Mouse (Mus musculus) heart, adult 2 months (tissue): Measurements from ENCODE around the gene Usp4. TPM values are rescaled to one million over a fixed set of nuclear protein-coding genes. Genes with fewer than 3 reads are reported as not detected.

ENCODE experiments used
- DNase-seq, 2 experiments: peaks; one replicate each; pipeline ENCODE4 v3.0.0; 2021
- H3K27ac ChIP-seq: fragments of 200-600 bp; 2 replicates; pipeline ENCODE4 v1.8.1; 2022
- H3K27me3 ChIP-seq: fragments of 200-500 bp; 2 replicates; pipeline ENCODE4 v1.6.1; 2012; ENCODE audit warnings: mild to moderate bottlenecking, low read length, inconsistent platforms, mixed read lengths; ENCODE audit not compliant: control insufficient read depth, insufficient read depth
- H3K36me3 ChIP-seq: fragments of 200-500 bp; 2 replicates; pipeline ENCODE4 v1.6.1; 2012; ENCODE audit warnings: low read length, inconsistent platforms; ENCODE audit not compliant: control insufficient read depth, insufficient read depth
- H3K4me1 ChIP-seq: fragments of 200-500 bp; 2 replicates; pipeline ENCODE4 v1.6.1; 2011; ENCODE audit warnings: low read length; ENCODE audit not compliant: control insufficient read depth, insufficient read depth
- H3K4me3 ChIP-seq: fragments of 200-600 bp; 2 replicates; pipeline ENCODE4 v1.8.1; 2022
- H3K79me2 ChIP-seq: fragments of 200-500 bp; replicated peaks from 2 replicates; pipeline ENCODE4 v1.6.1; 2012; ENCODE audit warnings: mild to moderate bottlenecking, inconsistent platforms, low read length, moderate library complexity, mixed read lengths; ENCODE audit not compliant: control insufficient read depth, insufficient read depth
- H3K9ac ChIP-seq: fragments of 200-500 bp; 2 replicates; pipeline ENCODE4 v1.6.1; 2012; ENCODE audit warnings: low read depth, mild to moderate bottlenecking, control low read depth, inconsistent platforms, low read length, mixed read lengths
- CTCF ChIP-seq: fragments of 200-600 bp; IDR thresholded peaks from 2 replicates; pipeline ENCODE4 v1.8.1; 2022; ENCODE audit warnings: antibody characterized with exemption, mild to moderate bottlenecking, moderate library complexity
- EP300 ChIP-seq: fragments of 200-500 bp; IDR thresholded peaks from 2 replicates; pipeline ENCODE4 v1.6.1; 2011; ENCODE audit warnings: low read depth, low read length, control low read depth; ENCODE audit not compliant: insufficient read depth
- POLR2A ChIP-seq: fragments of 200-500 bp; IDR thresholded peaks from 2 replicates; pipeline ENCODE4 v1.6.1; 2011; ENCODE audit warnings: mild to moderate bottlenecking, low read depth, low read length, control low read depth; ENCODE audit not compliant: insufficient read depth
- WGBS: fragments of 180-500 bp; shearing (Covaris S2); methylation state at CpG from one replicate; pipeline ENCODE4 v1.1.7; 2018; 5-methylcytosine and 5-hydroxymethylcytosine counted together
- intact Hi-C: fragments of 180-260 bp; cut with DNase I; formaldehyde crosslinking; loops from one replicate; pipeline ENCODE4 v1.15.1; 2025
- polyA plus RNA-seq: library from polyadenylated mRNA; depleted of rRNA; stranded (reverse); fragments of >200 nt; gene quantifications from 2 replicates; pipeline ENCODE4 v1.2.3, GENCODE M21; 2012
- total RNA-seq, 2 experiments: library from RNA; stranded (reverse); gene quantifications; 2 replicates each; pipeline ENCODE4 v1.2.3; 2021

Gene Usp4
- total and polyA plus RNA-seq, 3 experiments: 52.7 to 74.8 (median 66.1) TPM

DNA sequence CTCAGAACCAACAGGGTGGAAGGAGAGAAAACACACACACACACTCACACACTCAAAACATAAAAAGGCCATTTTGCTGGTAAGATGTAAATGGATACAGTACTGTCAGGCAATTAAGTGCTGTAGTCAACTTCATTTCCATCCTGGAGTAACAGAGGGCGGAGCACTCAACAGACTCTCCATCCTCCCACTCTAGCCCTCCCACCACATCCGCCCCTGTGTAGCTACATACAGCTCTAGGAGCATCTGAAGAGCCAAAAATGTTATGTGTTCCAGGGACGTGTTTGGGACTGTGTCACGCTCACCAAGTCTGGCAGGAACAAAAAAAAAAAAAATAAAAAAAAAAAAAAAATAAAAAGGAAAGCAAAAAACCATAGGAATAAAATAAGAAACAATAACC, 55.4 kb downstream of the Usp4 start:
- no peaks in the 10 kb centered on the region for H3K27me3 ChIP-seq
- no peaks in the 10 kb centered on the region; the same call in 1 of the 2 replicates for H3K36me3 ChIP-seq
- DNase-seq: no peak
- H3K4me1 ChIP-seq: peaks cover 8% of the 10 kb centered on the region
- 67% methylated on average over 4 of the region's 4 CpGs for WGBS
- no peak overlapping the region for H3K4me3 ChIP-seq
- TF ChIP-seq EP300 (no peak), POLR2A (no peak), CTCF (no peak)
- H3K79me2 ChIP-seq: no peaks in the 10 kb centered on the region
- no peak overlapping the region for H3K9ac ChIP-seq
- intact Hi-C loops: no loop called here
- no peak overlapping the region for H3K27ac ChIP-seq

- intact Hi-C loops: no loop called here
- no peak for DNase-seq
- Histone ChIP-seq H3K4me3 (no peak overlapping the region), H3K27ac (no peak overlapping the region), H3K9ac (no peak overlapping the region), H3K27me3 (no peaks in the 10 kb centered on the region), H3K36me3 (no peaks in the 10 kb centered on the region; the same call in 1 of the 2 replicates), H3K4me1 (peaks cover 8% of the 10 kb centered on the region), H3K79me2 (no peaks in the 10 kb centered on the region)
- WGBS: 80% methylated on average over 8 of the region's 8 CpGs
- TF ChIP-seq EP300 (no peak), CTCF (no peak), POLR2A (no peak)
Measured at GRCm38 (mm10) chr9:108404451-108404850, 56.8 kb downstream of the Usp4 start.

GRCm38 (mm10) chr9:108409535-108409934, 61.9 kb downstream of the Usp4 start:
- no peak overlapping the region for H3K27ac ChIP-seq
- no peaks in the 10 kb centered on the region for H3K4me1 ChIP-seq
- intact Hi-C loops: no loop called here
- WGBS: 79% methylated on average over 4 of the region's 4 CpGs
- H3K9ac ChIP-seq: no peak overlapping the region
- no peak overlapping the region for H3K4me3 ChIP-seq
- no peak for TF ChIP-seq EP300
- no peak for TF ChIP-seq POLR2A
- no peak for TF ChIP-seq CTCF
- DNase-seq: no peak
- H3K27me3 ChIP-seq: no peaks in the 10 kb centered on the region
- H3K36me3 ChIP-seq: no peaks in the 10 kb centered on the region
- no peaks in the 10 kb centered on the region for H3K79me2 ChIP-seq

DNA sequence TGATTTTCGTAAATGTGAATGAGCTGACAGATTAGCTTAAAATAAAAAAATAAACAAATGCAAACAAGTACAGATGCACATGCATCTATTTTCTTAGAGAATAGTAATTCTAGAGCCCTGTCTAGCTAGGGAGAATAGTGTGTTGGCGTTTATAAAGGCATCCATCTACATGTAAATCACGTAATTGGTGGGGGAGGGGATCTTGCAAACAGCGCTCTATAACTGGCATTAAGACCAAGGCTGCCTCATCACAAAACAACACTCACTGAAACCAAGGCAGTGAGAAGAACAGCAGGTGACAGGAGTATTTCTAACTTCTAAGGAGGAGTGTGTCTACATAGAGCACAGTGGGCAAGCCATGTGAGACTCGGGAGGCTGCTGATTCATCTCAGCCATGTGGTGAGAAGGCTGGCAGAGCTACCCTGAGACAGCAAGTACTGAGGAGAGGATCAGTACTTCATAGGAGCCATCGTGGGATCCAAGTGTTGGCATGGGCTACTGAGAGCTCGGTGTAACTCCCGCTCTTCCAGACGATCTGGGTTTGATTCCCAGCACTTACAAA, 63.8 kb downstream of the Usp4 start:
- Histone ChIP-seq H3K27me3 (no peaks in the 10 kb centered on the region), H3K9ac (no peak overlapping the region), H3K4me1 (no peaks in the 10 kb centered on the region), H3K36me3 (no peaks in the 10 kb centered on the region), H3K27ac (no peak overlapping the region), H3K4me3 (no peak overlapping the region), H3K79me2 (no peaks in the 10 kb centered on the region)
- TF ChIP-seq CTCF (no peak), EP300 (no peak), POLR2A (no peak)
- WGBS: 84% methylated on average over 9 of the region's 9 CpGs
- no peak for DNase-seq
- intact Hi-C loops: no loop called here

DNA sequence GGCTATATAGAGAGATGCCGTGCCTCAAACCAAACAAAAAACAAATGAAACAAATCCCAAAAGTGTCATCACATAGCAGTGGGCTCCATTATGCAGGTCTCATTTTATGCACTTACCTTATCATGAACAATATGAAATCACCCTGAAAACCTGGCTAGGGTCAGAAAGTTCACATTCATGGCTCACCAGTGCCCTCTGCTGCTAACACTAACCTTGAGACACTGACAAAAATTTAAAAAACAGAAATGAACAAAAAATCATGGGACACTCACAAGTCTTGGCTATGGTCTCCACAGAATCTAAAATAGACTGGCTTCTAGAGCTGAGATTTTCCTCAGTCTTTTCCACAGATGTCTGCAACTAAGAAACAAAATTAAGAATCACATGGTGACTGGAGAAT, 64.6 kb downstream of the Usp4 start:
- 63% methylated on average over 1 of the region's 1 CpGs for WGBS
- Histone ChIP-seq H3K79me2 (no peaks in the 10 kb centered on the region), H3K9ac (no peak overlapping the region), H3K27me3 (no peaks in the 10 kb centered on the region), H3K4me3 (no peak overlapping the region), H3K27ac (no peak overlapping the region), H3K36me3 (no peaks in the 10 kb centered on the region), H3K4me1 (no peaks in the 10 kb centered on the region)
- intact Hi-C loops: no loop called here
- DNase-seq: no peak
- TF ChIP-seq EP300: no peak
- peak; percentile 64 for TF ChIP-seq CTCF

DNA sequence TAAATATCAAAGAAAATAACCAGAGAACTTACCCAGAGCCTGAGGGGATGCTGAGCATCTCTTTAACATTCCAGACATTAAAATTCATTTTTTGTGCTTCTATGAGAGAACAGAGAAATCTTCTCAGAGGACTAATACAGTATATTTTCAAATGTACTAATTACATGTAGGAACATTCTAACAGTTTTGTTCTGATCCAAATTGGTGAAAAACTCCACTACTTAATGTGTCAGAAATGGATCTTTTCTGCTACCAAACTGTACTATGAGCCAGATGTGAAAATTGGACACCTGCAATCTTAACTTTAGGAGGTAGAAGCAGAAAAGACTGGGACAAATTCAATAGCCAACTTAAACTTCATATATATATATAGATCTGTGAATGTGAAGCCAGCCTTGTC, 80.7 kb downstream of the Usp4 start, which contains the start of gene Ccdc36:
Ccdc36 (minus strand) TSS at position 101 of the 400 bp plus-strand sequence.
- DNase-seq: no peak
- TF ChIP-seq CTCF: no peak
- no peak for TF ChIP-seq POLR2A
- TF ChIP-seq EP300: no peak
- Histone ChIP-seq H3K4me3 (no peak within 1 kb of the TSS), H3K27me3 (no peaks in the 10 kb centered on the region), H3K4me1 (no peaks in the 10 kb centered on the region), H3K27ac (no peak within 1 kb of the TSS), H3K79me2 (no peaks in the 10 kb centered on the region), H3K36me3 (no peaks in the 10 kb centered on the region), H3K9ac (no peak within 1 kb of the TSS)
- intact Hi-C loops: no loop called here
